Mouse (Mus musculus): Measurements from ENCODE around the gene Gm37240. TPM values are rescaled to one million over a fixed set of nuclear protein-coding genes. Genes with fewer than 3 reads are reported as not detected.

The Gm37240 gene
- polyA plus RNA-seq, 1 experiment from 2014 or later: 0.43 TPM

DNA sequence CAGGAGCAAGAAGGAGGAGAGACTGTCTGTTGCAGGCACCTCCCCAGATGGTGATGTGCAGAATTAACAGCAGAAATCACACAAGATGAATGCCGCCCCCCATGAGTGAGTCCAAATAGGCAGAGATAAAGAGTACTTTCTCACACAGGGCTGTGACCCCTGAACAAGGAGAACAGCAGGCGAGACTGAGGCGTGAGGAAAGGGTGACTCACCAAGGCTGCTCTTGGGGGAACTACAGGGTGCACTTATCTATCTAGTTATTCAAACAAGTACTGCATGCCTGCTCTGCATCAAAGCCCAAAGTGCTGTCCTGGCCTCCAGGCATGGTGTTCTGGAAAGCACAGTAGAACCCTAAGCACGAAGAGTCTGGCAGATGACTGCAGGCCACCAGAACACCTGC lies 113.4 kb downstream of the Gm37240 start:
- Histone ChIP-seq H3K36me3 (ENCODE audit: control insufficient read depth, insufficient read depth, low read length) (no peaks in the 10 kb centered on the region), H3K9ac (ENCODE audit: low read length) (no peak overlapping the region), H3K4me3 (ENCODE audit: low read depth, low read length) (no peak overlapping the region), H3K27me3 (ENCODE audit: control insufficient read depth, insufficient read depth, low read length) (no peaks in the 10 kb centered on the region), H3K9me3 (ENCODE audit: control insufficient read depth, low read length) (no peaks in the 10 kb centered on the region), H3K4me2 (ENCODE audit: low read depth, low read length, severe bottlenecking) (no peak overlapping the region), H3K4me1 (replicated peaks; ENCODE audit: control insufficient read depth, insufficient read depth, low read length) (no peaks in the 10 kb centered on the region), H3K27ac (ENCODE audit: low read depth, low read length) (no peak overlapping the region)
- ATAC-seq (replicated peaks; ENCODE audit: low FRiP score) (no peak), DNase-seq (ENCODE audit: low spot score) (no peak)
- 77% methylated on average over 4 of the region's 4 CpGs for WGBS

DNA sequence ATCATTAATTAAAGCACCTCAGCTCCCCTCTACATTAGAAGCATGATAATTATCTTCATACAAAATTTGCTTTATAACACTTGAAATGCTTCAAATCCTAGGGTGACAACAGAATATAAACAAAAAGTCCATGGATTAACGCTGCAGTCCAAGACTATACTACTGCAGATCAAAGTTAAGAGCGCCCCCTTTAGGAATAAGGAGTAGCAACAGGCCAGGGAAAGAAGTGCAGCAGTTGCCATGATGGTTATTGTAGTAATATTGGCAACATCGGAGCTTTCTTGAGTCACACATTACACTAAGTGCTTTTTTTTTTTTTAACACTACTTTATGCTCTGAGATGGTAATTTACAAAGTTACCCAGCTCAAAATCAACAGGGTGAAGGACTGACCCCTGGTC lies 113.9 kb downstream of the Gm37240 start:
- H3K27me3 ChIP-seq (ENCODE audit: control insufficient read depth, insufficient read depth, low read length): no peaks in the 10 kb centered on the region
- ATAC-seq (replicated peaks; ENCODE audit: low FRiP score) (no peak), DNase-seq (ENCODE audit: low spot score) (no peak)
- H3K27ac ChIP-seq (ENCODE audit: low read depth, low read length): no peak overlapping the region
- 42% methylated on average over 3 of the region's 3 CpGs for WGBS
- H3K4me2 ChIP-seq (ENCODE audit: low read depth, low read length, severe bottlenecking): no peak overlapping the region
- H3K4me1 ChIP-seq (replicated peaks; ENCODE audit: control insufficient read depth, insufficient read depth, low read length): no peaks in the 10 kb centered on the region
- H3K9ac ChIP-seq (ENCODE audit: low read length): no peak overlapping the region
- H3K4me3 ChIP-seq (ENCODE audit: low read depth, low read length): no peak overlapping the region
- H3K9me3 ChIP-seq (ENCODE audit: control insufficient read depth, low read length): no peaks in the 10 kb centered on the region
- no peaks in the 10 kb centered on the region for H3K36me3 ChIP-seq (ENCODE audit: control insufficient read depth, insufficient read depth, low read length)

DNA sequence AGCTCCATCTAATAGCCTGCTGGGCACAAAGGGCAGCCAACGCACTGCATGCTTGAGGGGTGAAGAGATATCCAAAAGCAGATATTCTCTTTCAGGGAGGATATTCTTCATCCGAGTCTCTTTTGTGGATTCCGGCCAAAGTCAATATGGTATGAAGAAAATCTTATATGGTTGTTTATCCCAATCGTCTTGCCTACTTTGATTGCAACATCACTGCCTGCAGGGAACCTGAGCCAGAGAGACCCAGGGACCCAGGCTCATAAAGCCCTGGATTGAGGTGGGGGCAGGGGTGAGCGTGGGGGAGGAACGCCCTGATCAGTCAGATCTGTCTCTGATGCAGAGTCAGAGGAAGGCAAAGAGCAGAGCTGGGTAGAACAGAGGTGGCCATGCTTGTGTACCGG lies 122.4 kb downstream of the Gm37240 start:
- DNase-seq (ENCODE audit: low spot score) (no peak), ATAC-seq (replicated peaks; ENCODE audit: low FRiP score) (no peak)
- H3K27ac ChIP-seq (ENCODE audit: low read depth, low read length): no peak overlapping the region
- no peaks in the 10 kb centered on the region for H3K9me3 ChIP-seq (ENCODE audit: control insufficient read depth, low read length)
- no peak overlapping the region for H3K4me2 ChIP-seq (ENCODE audit: low read depth, low read length, severe bottlenecking)
- H3K9ac ChIP-seq (ENCODE audit: low read length): no peak overlapping the region
- H3K36me3 ChIP-seq (ENCODE audit: control insufficient read depth, insufficient read depth, low read length): no peaks in the 10 kb centered on the region
- H3K4me1 ChIP-seq (replicated peaks; ENCODE audit: control insufficient read depth, insufficient read depth, low read length): peaks cover 4% of the 10 kb centered on the region; the same call in 1 of the 2 replicates
- H3K4me3 ChIP-seq (ENCODE audit: low read depth, low read length): no peak overlapping the region
- 46% methylated on average over 7 of the region's 7 CpGs for WGBS
- H3K27me3 ChIP-seq (ENCODE audit: control insufficient read depth, insufficient read depth, low read length): no peaks in the 10 kb centered on the region

DNA sequence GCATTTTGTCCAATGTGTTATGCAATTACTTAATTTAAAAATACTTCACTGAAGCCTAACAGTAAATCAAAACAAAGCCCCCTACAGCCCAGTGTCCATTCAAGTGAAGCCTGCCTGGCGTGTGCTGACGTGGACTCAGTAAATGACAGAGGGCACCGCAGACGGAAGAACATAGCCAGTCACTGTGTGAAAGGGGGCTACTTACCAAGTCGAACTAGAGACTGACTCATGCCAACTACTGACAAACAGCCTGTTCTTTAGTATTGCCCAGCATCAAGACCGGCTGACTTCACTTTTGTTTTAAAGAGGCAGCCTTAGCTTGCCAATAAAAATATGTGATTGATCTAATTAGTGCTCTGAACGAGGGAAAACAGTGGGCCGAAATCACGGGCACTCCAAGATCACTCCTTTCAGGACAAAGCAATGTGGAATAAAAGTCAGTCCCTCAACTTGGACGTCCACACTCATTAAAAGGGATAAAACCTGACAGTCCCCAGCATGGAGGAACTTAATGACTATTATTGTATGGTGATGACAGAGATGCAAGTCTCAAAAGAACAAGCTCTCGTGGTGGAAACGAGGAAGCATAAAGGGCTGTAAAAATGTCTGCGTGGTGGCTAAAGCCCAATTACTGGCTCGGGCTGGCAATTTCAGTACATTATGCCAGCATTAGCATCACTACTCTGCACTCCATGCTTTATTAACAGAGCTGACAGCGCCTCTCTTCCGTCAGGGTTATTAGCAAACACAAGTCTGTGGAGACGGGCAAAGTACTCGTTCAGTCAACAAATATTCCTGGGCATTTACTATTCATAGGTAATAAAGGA lies 123.1 kb downstream of the Gm37240 start:
- no peak overlapping the region for H3K9ac ChIP-seq (ENCODE audit: low read length)
- H3K36me3 ChIP-seq (ENCODE audit: control insufficient read depth, insufficient read depth, low read length): no peaks in the 10 kb centered on the region
- H3K4me1 ChIP-seq (replicated peaks; ENCODE audit: control insufficient read depth, insufficient read depth, low read length): peaks cover 4% of the 10 kb centered on the region; the same call in 1 of the 2 replicates
- WGBS: 26% methylated on average over 18 of the region's 18 CpGs
- no peaks in the 10 kb centered on the region for H3K27me3 ChIP-seq (ENCODE audit: control insufficient read depth, insufficient read depth, low read length)
- H3K27ac ChIP-seq (ENCODE audit: low read depth, low read length): no peak overlapping the region
- ATAC-seq (replicated peaks; ENCODE audit: low FRiP score): peak; percentile 58
- H3K4me2 ChIP-seq (ENCODE audit: low read depth, low read length, severe bottlenecking): peak overlapping the region; percentile 24; the same call in 1 of the 2 replicates
- no peak for DNase-seq (ENCODE audit: low spot score)
- no peak overlapping the region for H3K4me3 ChIP-seq (ENCODE audit: low read depth, low read length)
- H3K9me3 ChIP-seq (ENCODE audit: control insufficient read depth, low read length): no peaks in the 10 kb centered on the region

DNA sequence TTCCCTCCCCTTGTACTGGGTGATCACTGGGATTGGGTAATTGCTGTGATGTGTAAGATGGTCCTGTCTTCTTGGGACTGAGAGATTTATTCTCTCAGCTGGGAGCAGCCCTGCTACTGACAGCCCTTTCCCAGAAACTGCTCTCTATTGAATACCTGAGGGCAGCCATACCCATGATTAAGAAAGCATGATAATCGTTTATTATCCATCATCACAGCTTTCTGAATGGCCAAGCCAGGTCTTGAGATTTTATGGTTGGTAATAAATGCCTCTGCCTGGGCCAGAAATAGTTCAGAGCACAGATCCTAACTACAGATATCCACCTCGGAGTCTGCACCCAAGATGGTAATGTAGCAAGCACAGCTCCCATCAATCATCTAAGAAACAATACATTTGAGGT lies 129.4 kb downstream of the Gm37240 start:
- Histone ChIP-seq H3K9ac (ENCODE audit: low read length) (no peak overlapping the region), H3K36me3 (ENCODE audit: control insufficient read depth, insufficient read depth, low read length) (no peaks in the 10 kb centered on the region), H3K9me3 (ENCODE audit: control insufficient read depth, low read length) (no peaks in the 10 kb centered on the region), H3K27me3 (ENCODE audit: control insufficient read depth, insufficient read depth, low read length) (no peaks in the 10 kb centered on the region), H3K4me1 (replicated peaks; ENCODE audit: control insufficient read depth, insufficient read depth, low read length) (no peaks in the 10 kb centered on the region), H3K4me2 (ENCODE audit: low read depth, low read length, severe bottlenecking) (no peak overlapping the region), H3K27ac (ENCODE audit: low read depth, low read length) (no peak overlapping the region), H3K4me3 (ENCODE audit: low read depth, low read length) (no peak overlapping the region)
- 83% methylated on average over 2 of the region's 2 CpGs for WGBS
- ATAC-seq (replicated peaks; ENCODE audit: low FRiP score): no peak
- DNase-seq (ENCODE audit: low spot score): no peak

DNA sequence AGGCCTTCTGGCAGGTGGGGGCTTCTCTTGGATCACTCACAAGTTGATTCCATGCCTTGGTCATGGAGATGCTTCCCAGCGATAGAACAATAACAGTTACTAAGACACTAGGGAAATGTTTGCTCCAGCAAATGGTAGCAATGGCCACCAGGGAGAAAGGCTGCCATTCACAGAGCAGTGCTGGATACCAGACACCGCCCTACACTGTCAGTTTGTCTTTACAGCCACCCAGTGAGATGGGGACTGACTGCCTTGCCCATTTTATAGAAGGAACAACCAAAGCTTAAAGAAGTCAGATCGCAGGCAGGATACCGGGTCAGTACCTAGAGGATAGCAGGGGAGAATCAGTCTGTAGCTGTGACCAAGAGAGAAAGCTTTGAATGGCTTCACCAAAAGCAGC lies 129.9 kb downstream of the Gm37240 start:
- no peaks in the 10 kb centered on the region for H3K9me3 ChIP-seq (ENCODE audit: control insufficient read depth, low read length)

DNA sequence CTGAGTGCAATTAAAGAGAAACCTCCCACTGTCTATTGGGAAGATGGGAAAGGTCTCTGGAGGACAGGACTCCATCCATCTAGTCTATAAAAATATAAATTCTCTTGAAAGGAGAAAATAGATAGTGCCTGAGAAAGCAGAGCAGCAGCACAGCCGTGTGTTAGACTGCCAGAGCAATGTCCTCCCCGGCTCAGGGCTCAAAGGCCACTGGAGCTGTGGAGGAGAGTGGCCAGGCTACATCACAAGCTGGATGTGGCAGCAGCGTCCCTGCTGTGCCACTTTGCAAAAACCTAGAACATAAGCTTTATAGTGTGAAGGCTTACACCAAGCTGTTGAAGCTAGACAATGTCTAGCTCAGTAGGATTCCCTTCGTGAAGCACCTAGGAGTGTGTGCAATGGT lies 138.0 kb downstream of the Gm37240 start:
- 48% methylated on average over 4 of the region's 4 CpGs for WGBS

More for the DNA sequence above, 129.9 kb downstream of the Gm37240 start:
- H3K4me2 ChIP-seq (ENCODE audit: low read depth, low read length, severe bottlenecking): no peak overlapping the region
- H3K27me3 ChIP-seq (ENCODE audit: control insufficient read depth, insufficient read depth, low read length): no peaks in the 10 kb centered on the region
- WGBS: 89% methylated on average over 4 of the region's 4 CpGs
- DNase-seq (ENCODE audit: low spot score) (no peak), ATAC-seq (replicated peaks; ENCODE audit: low FRiP score) (no peak)
- no peak overlapping the region for H3K4me3 ChIP-seq (ENCODE audit: low read depth, low read length)
- no peaks in the 10 kb centered on the region for H3K36me3 ChIP-seq (ENCODE audit: control insufficient read depth, insufficient read depth, low read length)
- H3K27ac ChIP-seq (ENCODE audit: low read depth, low read length): no peak overlapping the region
- no peak overlapping the region for H3K9ac ChIP-seq (ENCODE audit: low read length)
- no peaks in the 10 kb centered on the region for H3K4me1 ChIP-seq (replicated peaks; ENCODE audit: control insufficient read depth, insufficient read depth, low read length)

DNA sequence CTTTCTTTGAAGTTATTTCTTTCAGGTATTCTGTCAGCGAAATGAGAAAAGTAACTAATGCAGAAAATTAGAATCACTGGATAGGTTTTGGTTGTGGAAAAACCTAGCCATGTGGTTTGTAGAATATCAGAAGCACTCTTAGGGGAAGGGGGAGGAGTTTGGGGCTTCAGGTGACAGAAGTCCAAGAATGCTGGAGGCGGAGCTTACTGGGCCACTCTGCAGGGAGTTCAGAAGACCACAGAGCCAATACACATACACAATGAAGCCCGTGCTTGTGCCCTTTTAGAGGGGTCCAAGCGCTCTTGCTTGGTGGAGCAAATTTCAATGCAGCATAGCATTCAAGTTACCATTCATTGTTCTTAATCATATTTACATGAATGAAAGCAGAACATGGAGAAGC lies 138.5 kb downstream of the Gm37240 start:
- DNase-seq (ENCODE audit: low spot score) (no peak), ATAC-seq (replicated peaks; ENCODE audit: low FRiP score) (no peak)
- Histone ChIP-seq H3K4me3 (ENCODE audit: low read depth, low read length) (no peak overlapping the region), H3K27ac (ENCODE audit: low read depth, low read length) (no peak overlapping the region), H3K9me3 (ENCODE audit: control insufficient read depth, low read length) (no peaks in the 10 kb centered on the region), H3K36me3 (ENCODE audit: control insufficient read depth, insufficient read depth, low read length) (no peaks in the 10 kb centered on the region), H3K4me2 (ENCODE audit: low read depth, low read length, severe bottlenecking) (no peak overlapping the region), H3K4me1 (replicated peaks; ENCODE audit: control insufficient read depth, insufficient read depth, low read length) (0 out of 2 replicates have a peak, but pooled peaks cover 3% of the 10 kb centered on the region), H3K27me3 (ENCODE audit: control insufficient read depth, insufficient read depth, low read length) (no peaks in the 10 kb centered on the region), H3K9ac (ENCODE audit: low read length) (no peak overlapping the region)
- 15% methylated on average over 4 of the region's 4 CpGs for WGBS

More for the DNA sequence above, 138.0 kb downstream of the Gm37240 start:
- Histone ChIP-seq H3K27ac (ENCODE audit: low read depth, low read length) (no peak overlapping the region), H3K4me2 (ENCODE audit: low read depth, low read length, severe bottlenecking) (no peak overlapping the region), H3K4me1 (replicated peaks; ENCODE audit: control insufficient read depth, insufficient read depth, low read length) (0 out of 2 replicates have a peak, but pooled peaks cover 3% of the 10 kb centered on the region), H3K9ac (ENCODE audit: low read length) (no peak overlapping the region), H3K4me3 (ENCODE audit: low read depth, low read length) (no peak overlapping the region), H3K36me3 (ENCODE audit: control insufficient read depth, insufficient read depth, low read length) (no peaks in the 10 kb centered on the region), H3K27me3 (ENCODE audit: control insufficient read depth, insufficient read depth, low read length) (no peaks in the 10 kb centered on the region), H3K9me3 (ENCODE audit: control insufficient read depth, low read length) (no peaks in the 10 kb centered on the region)
- no peak for ATAC-seq (replicated peaks; ENCODE audit: low FRiP score)
- no peak for DNase-seq (ENCODE audit: low spot score)

DNA sequence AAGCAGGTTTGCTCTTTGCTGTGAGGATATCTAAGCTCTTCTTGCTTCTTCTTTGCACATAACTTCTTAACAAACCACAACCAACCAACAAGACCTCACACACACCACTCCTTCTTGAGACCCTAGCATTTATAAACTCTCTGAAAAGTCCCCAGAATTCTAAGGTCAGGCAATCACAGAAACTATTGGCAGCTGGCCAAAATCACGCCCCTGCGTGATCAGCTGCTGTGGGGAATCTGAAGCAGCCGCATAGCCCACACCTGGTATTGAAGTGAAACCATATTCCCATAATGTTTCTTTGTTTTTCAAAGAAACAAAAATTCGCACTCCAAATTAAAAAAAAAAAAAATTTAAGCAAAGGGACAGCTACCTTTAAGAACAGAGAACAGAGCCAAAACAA lies 141.2 kb downstream of the Gm37240 start:
- Histone ChIP-seq H3K4me3 (ENCODE audit: low read depth, low read length) (no peak overlapping the region), H3K27me3 (ENCODE audit: control insufficient read depth, insufficient read depth, low read length) (no peaks in the 10 kb centered on the region), H3K9me3 (ENCODE audit: control insufficient read depth, low read length) (no peaks in the 10 kb centered on the region), H3K4me2 (ENCODE audit: low read depth, low read length, severe bottlenecking) (no peak overlapping the region), H3K9ac (ENCODE audit: low read length) (no peak overlapping the region), H3K4me1 (replicated peaks; ENCODE audit: control insufficient read depth, insufficient read depth, low read length) (0 out of 2 replicates have a peak, but pooled peaks cover 3% of the 10 kb centered on the region), H3K36me3 (ENCODE audit: control insufficient read depth, insufficient read depth, low read length) (no peaks in the 10 kb centered on the region), H3K27ac (ENCODE audit: low read depth, low read length) (no peak overlapping the region)
- no peak for DNase-seq (ENCODE audit: low spot score)
- no peak for ATAC-seq (replicated peaks; ENCODE audit: low FRiP score)
- 68% methylated on average over 4 of the region's 4 CpGs for WGBS

Measured in forebrain, embryonic 11.5 days (tissue).